In genomic region chr9:120054545-120055277, GRCm38 (mm10) we compare ENCODE assay signal across 10 mouse cellular contexts. TPM values are rescaled to one million over a fixed set of nuclear protein-coding genes. Genes with fewer than 3 reads are reported as not detected.
A peak's percentile ranks its signal among the peaks of the same experiment; 100 is the strongest.
DNase-seq lines count a peak whose midpoint lies in the region; ATAC-seq lines count a peak whose summit lies in the region.
"Had no signal": no experiment of that assay in that cellular context is flagged by ENCODE, and none has a peak within 500 bp of the region (broad histone marks: within the 10 kb centered on the region; RNA-seq: fewer than 3 reads in every experiment).

No protein-coding gene starts in this region.

- H3K4me3 ChIP-seq in hindbrain, embryonic 10.5 days, result no peak overlapping the region
- no peak overlapping the region for H3K4me3 ChIP-seq in hindbrain, embryonic 16.5 days (ENCODE audit: low read length)
- no peak overlapping the region for H3K4me3 ChIP-seq in embryonic facial prominence, embryonic 10.5 days
- H3K4me3 ChIP-seq: midbrain, embryonic 12.5 days had no signal

- no peaks in the 10 kb centered on the region for H3K27me3 ChIP-seq in hindbrain, embryonic 10.5 days (ENCODE audit: insufficient read depth, poor library complexity, severe bottlenecking)
- no peaks in the 10 kb centered on the region for H3K27me3 ChIP-seq in hindbrain, embryonic 16.5 days (replicated peaks; ENCODE audit: control insufficient read depth, insufficient read depth, low read length)
- H3K27me3 ChIP-seq in embryonic facial prominence, embryonic 10.5 days (replicated peaks; ENCODE audit: low read depth, poor library complexity, severe bottlenecking), result no peaks in the 10 kb centered on the region
- H3K27me3 ChIP-seq: midbrain, embryonic 12.5 days had no signal

- DNase-seq in hindbrain, embryonic 10.5 days (ENCODE audit: low spot score), result peak; percentile 21
- peak; percentile 36 to 52 for DNase-seq in CD8-positive naive resting alpha-beta T cell, adult 2 months (ENCODE audit: low read depth in 2 of 2, low spot score in 2 of 2)
- peak; percentile 14 for DNase-seq in embryonic facial prominence, embryonic 10.5 days (ENCODE audit: low spot score)
- peak; percentile 60 for DNase-seq in lung, postnatal 36 days
- peak; percentile 38 to 58 for DNase-seq in thymus, postnatal 36 days
- no peak for DNase-seq in Muller cell, postnatal 12 days (ENCODE audit: inconsistent ontology term)
- no peak for DNase-seq in adrenal gland, adult 8-10 months

- H3K36me3 ChIP-seq in hindbrain, embryonic 10.5 days, result no peaks in the 10 kb centered on the region
- no peaks in the 10 kb centered on the region for H3K36me3 ChIP-seq in hindbrain, embryonic 16.5 days (ENCODE audit: control insufficient read depth, insufficient read depth, low read length)
- no peaks in the 10 kb centered on the region for H3K36me3 ChIP-seq in embryonic facial prominence, embryonic 10.5 days (replicated peaks)
- H3K36me3 ChIP-seq: midbrain, embryonic 12.5 days had no signal

- peak overlapping the region; percentile 60 for H3K27ac ChIP-seq in hindbrain, embryonic 10.5 days
- no peak overlapping the region for H3K27ac ChIP-seq in hindbrain, embryonic 16.5 days (ENCODE audit: low read depth, low read length)
- peak overlapping the region; percentile 49; the same call in 1 of the 2 replicates for H3K27ac ChIP-seq in embryonic facial prominence, embryonic 10.5 days (replicated peaks)
- H3K27ac ChIP-seq: midbrain, embryonic 12.5 days had no signal

- no peak for ATAC-seq in hindbrain, embryonic 16.5 days

- no peaks in the 10 kb centered on the region for H3K9me3 ChIP-seq in hindbrain, embryonic 10.5 days
- H3K9me3 ChIP-seq in hindbrain, embryonic 16.5 days (ENCODE audit: control insufficient read depth, low read length), result no peaks in the 10 kb centered on the region
- no peaks in the 10 kb centered on the region for H3K9me3 ChIP-seq in embryonic facial prominence, embryonic 10.5 days
- H3K9me3 ChIP-seq: midbrain, embryonic 12.5 days had no signal

- H3K4me2 ChIP-seq in hindbrain, embryonic 16.5 days (ENCODE audit: low read length), result no peak overlapping the region
- H3K4me2 ChIP-seq: midbrain, embryonic 12.5 days had no signal

- no peak overlapping the region for H3K9ac ChIP-seq in hindbrain, embryonic 16.5 days (ENCODE audit: low read depth, low read length)
- H3K9ac ChIP-seq: midbrain, embryonic 12.5 days had no signal

- H3K4me1 ChIP-seq in hindbrain, embryonic 10.5 days (replicated peaks), result peaks cover 12% of the 10 kb centered on the region
- H3K4me1 ChIP-seq in hindbrain, embryonic 16.5 days (ENCODE audit: control insufficient read depth, insufficient read depth, low read depth, low read length), result no peaks in the 10 kb centered on the region
- H3K4me1 ChIP-seq in embryonic facial prominence, embryonic 10.5 days, result peaks cover 8% of the 10 kb centered on the region; the same call in 1 of the 2 replicates

- WGBS in hindbrain, embryonic 10.5 days, result 53% methylated on average over 8 of the region's 8 CpGs
- 43% methylated on average over 8 of the region's 8 CpGs for WGBS in hindbrain, embryonic 16.5 days
- WGBS in embryonic facial prominence, embryonic 10.5 days, result 59% methylated on average over 8 of the region's 8 CpGs

RNA-seq across cellular contexts. Expression of gene Cx3cr1, which starts 15.0 kb away (rescaled TPM):
- 6.3 and 8.2 TPM in 2 replicates for polyA plus RNA-seq in hindbrain, embryonic 10.5 days (2016; fragmentation: Nextera tagmentation; extraction: Ambion mirVana)
- polyA plus RNA-seq in hindbrain, embryonic 16.5 days (2015; fragmentation: Nextera tagmentation; extraction: Ambion mirVana), result 10.0 and 10.3 TPM in 2 replicates
- 5.3 and 6.1 TPM in 2 replicates for polyA plus RNA-seq in embryonic facial prominence, embryonic 10.5 days (2016; fragmentation: Nextera tagmentation; extraction: Ambion mirVana)
- 10 to 100 TPM in 2 of 4 experiments, 1 to 10 TPM in 2; 5.7 to 18.2 (median 12.4) TPM for total RNA-seq in adrenal gland, adult 8-10 months (2022)

RNA-seq across cellular contexts. Expression of gene Xirp1, which starts 31.3 kb away (rescaled TPM):
- polyA plus RNA-seq in hindbrain, embryonic 10.5 days (2016; fragmentation: Nextera tagmentation; extraction: Ambion mirVana), result 0.05 and 0.44 TPM in 2 replicates
- polyA plus RNA-seq in hindbrain, embryonic 16.5 days (2015; fragmentation: Nextera tagmentation; extraction: Ambion mirVana), result 0.35 TPM in 1 of 2 replicates, not detected in the other
- polyA plus RNA-seq in embryonic facial prominence, embryonic 10.5 days (2016; fragmentation: Nextera tagmentation; extraction: Ambion mirVana), result 0.04 and 0.38 TPM in 2 replicates
- under 1 TPM; 0.06 to 0.16 (median 0.10) TPM for total RNA-seq in adrenal gland, adult 8-10 months (2022)
- polyA plus RNA-seq: midbrain, embryonic 12.5 days had no signal

RNA-seq across cellular contexts. Expression of gene Ccr8, which starts 37.2 kb away (rescaled TPM):
- polyA plus RNA-seq in hindbrain, embryonic 10.5 days (2016; fragmentation: Nextera tagmentation; extraction: Ambion mirVana), result not detected in 2 replicates
- not detected in 2 replicates for polyA plus RNA-seq in hindbrain, embryonic 16.5 days (2015; fragmentation: Nextera tagmentation; extraction: Ambion mirVana)
- polyA plus RNA-seq in embryonic facial prominence, embryonic 10.5 days (2016; fragmentation: Nextera tagmentation; extraction: Ambion mirVana), result not detected in 2 replicates
- not detected for total RNA-seq in adrenal gland, adult 8-10 months (2022)
- polyA plus RNA-seq: heart, postnatal 0 days; midbrain, embryonic 12.5 days had no signal

RNA-seq across cellular contexts. Expression of gene Slc25a38, which starts 55.5 kb away (rescaled TPM):
- polyA plus RNA-seq in hindbrain, embryonic 10.5 days (2016; fragmentation: Nextera tagmentation; extraction: Ambion mirVana), result 41.6 and 43.5 TPM in 2 replicates
- 48.1 and 48.6 TPM in 2 replicates for polyA plus RNA-seq in hindbrain, embryonic 16.5 days (2015; fragmentation: Nextera tagmentation; extraction: Ambion mirVana)
- polyA plus RNA-seq in embryonic facial prominence, embryonic 10.5 days (2016; fragmentation: Nextera tagmentation; extraction: Ambion mirVana), result 43.4 and 46.3 TPM in 2 replicates
- total RNA-seq in adrenal gland, adult 8-10 months (2022), result 10 to 100 TPM; 30.0 to 35.8 (median 30.9) TPM

Comparison
In these comparisons a context has a peak if more than half of its experiments do, and no peak if none do; other contexts are left out.
1. DNase-seq: peak in hindbrain, embryonic 10.5 days (single experiment), CD8-positive naive resting alpha-beta T cell, adult 2 months (2 of 2), embryonic facial prominence, embryonic 10.5 days (single experiment), lung, postnatal 36 days (single experiment) and thymus, postnatal 36 days (2 of 2); none in Muller cell, postnatal 12 days (single experiment) and adrenal gland, adult 8-10 months (single experiment).